Mouse (Mus musculus) adrenal gland, postnatal 4 days (tissue): ENCODE results near the gene Prpf39. TPM values are rescaled to one million over a fixed set of nuclear protein-coding genes. Genes with fewer than 3 reads are reported as not detected.

Source experiments
- DNase-seq, 2 experiments: peaks; one replicate each; pipeline ENCODE4 v3.0.0; 2021 to 2022; ENCODE audit warnings: low spot score in 2 of 2, mixed read lengths in 2 of 2
- long read RNA-seq, 2 experiments: library from polyadenylated mRNA; stranded (forward); transcript quantifications; one replicate each; pipeline ENCODE4 v2.0.0; 2021
- total RNA-seq, 2 experiments: library from RNA; stranded (reverse); gene quantifications; 2 replicates each; pipeline ENCODE4 v1.2.3; 2021

Prpf39 gene
- total RNA-seq: 10 to 100 TPM; 66.2 to 66.3 TPM
- long read RNA-seq, experiment 1, full-length matches to known transcripts: 4 of 16 reads
- long read RNA-seq, experiment 1, partial matches to known transcripts: 3 of 16 reads
- long read RNA-seq, experiment 1, other reads (novel, unspliced or antisense): 9 of 16 reads
- long read RNA-seq, experiment 2, full-length matches to known transcripts: 13 of 53 reads
- long read RNA-seq, experiment 2, partial matches to known transcripts: 5 of 53 reads
- long read RNA-seq, experiment 2, other reads (novel, unspliced or antisense): 35 of 53 reads

GRCm38 (mm10) chr12:65036190-65036870 lies at the start of gene Prpf39:
Gene Prpf39 (plus strand): TSS chr12:65036333.
- peak; percentile 73 to 78 for DNase-seq

GRCm38 (mm10) chr12:65007725-65008124 lies 28.4 kb upstream of the Prpf39 start:
- DNase-seq: no peak

GRCm38 (mm10) chr12:65022842-65023241 lies 13.3 kb upstream of the Prpf39 start:
- DNase-seq: no peak

GRCm38 (mm10) chr12:65035839-65036189 lies 319 bp upstream of the Prpf39 start:
- no peak for DNase-seq

GRCm38 (mm10) chr12:65036892-65037545 lies 886 bp downstream of the Prpf39 start:
- no peak for DNase-seq

- no peak for DNase-seq
Measured at GRCm38 (mm10) chr12:65037546-65037937, 1.4 kb downstream of the Prpf39 start.

- DNase-seq: no peak
Measured at GRCm38 (mm10) chr12:65048799-65049198, 12.7 kb downstream of the Prpf39 start.

GRCm38 (mm10) chr12:65058203-65058602 lies 22.1 kb downstream of the Prpf39 start:
- DNase-seq: no peak

GRCm38 (mm10) chr12:65061082-65061481 lies 24.9 kb downstream of the Prpf39 start:
- no peak for DNase-seq

- DNase-seq: no peak
Measured at GRCm38 (mm10) chr12:65065241-65065640, 29.1 kb downstream of the Prpf39 start.

- DNase-seq: no peak
Measured at GRCm38 (mm10) chr12:65066234-65066633, 30.1 kb downstream of the Prpf39 start.

- DNase-seq: no peak
Measured at GRCm38 (mm10) chr12:65068409-65068808, 32.3 kb downstream of the Prpf39 start.

- no peak for DNase-seq
Measured at GRCm38 (mm10) chr12:65072911-65073610, 36.9 kb downstream of the Prpf39 start.

GRCm38 (mm10) chr12:65073611-65074178 lies 37.6 kb downstream of the Prpf39 start, which contains the start of gene Fkbp3:
Gene Fkbp3 (minus strand): TSS chr12:65074007.
- peak; percentile 93 to 95 for DNase-seq

GRCm38 (mm10) chr12:65074651-65075050 lies 38.5 kb downstream of the Prpf39 start:
- no peak for DNase-seq

- peak; percentile 74 to 80 for DNase-seq
Measured at GRCm38 (mm10) chr12:65075085-65075732, 39.1 kb downstream of the Prpf39 start, which contains the start of gene Fancm. Gene Fancm (plus strand): TSS chr12:65075603.

- no peak for DNase-seq
Measured at GRCm38 (mm10) chr12:65075733-65076310, 39.7 kb downstream of the Prpf39 start.

- no peak for DNase-seq
Measured at GRCm38 (mm10) chr12:65076906-65077305, 40.8 kb downstream of the Prpf39 start.

- DNase-seq: no peak
Measured at GRCm38 (mm10) chr12:65108746-65109145, 72.6 kb downstream of the Prpf39 start.

GRCm38 (mm10) chr12:65111503-65111902 lies 75.4 kb downstream of the Prpf39 start:
- DNase-seq: no peak
